Mouse (Mus musculus) forebrain, embryonic 10.5 days (tissue): ENCODE results near the gene Wnt9a. TPM values are rescaled to one million over a fixed set of nuclear protein-coding genes. Genes with fewer than 3 reads are reported as not detected.

Experiments used
- microRNA-seq: library from miRNA; unstranded; fragments of <30 nt; microRNA quantifications from one replicate; pipeline ENCODE4, GENCODE M21; 2017
- polyA plus RNA-seq: library from polyadenylated mRNA; unstranded; fragments of >200 nt; fragmentation: Nextera tagmentation; extraction: Ambion mirVana; gene quantifications from 2 replicates; pipeline ENCODE4 v1.2.1, GENCODE M21; 2016

Wnt9a gene
- polyA plus RNA-seq, 1 experiment from 2014 or later = 10.9 TPM

Small RNA genes within 50 kb of the gene (microRNA-seq; reads per million reads assigned to microRNA genes)
- gene Gm24756 = not detected

Other genes with a start within 250 kb of the Wnt9a start
- gene Obscn, start 170.5 kb upstream of the Wnt9a start, polyA plus RNA-seq = 0.01 TPM in 1 of 2 replicates, not detected in the other
- 5.2 and 6.1 TPM in 2 replicates for gene Iba57, start 143.2 kb upstream of the Wnt9a start, polyA plus RNA-seq
- gene Gjc2, start 123.7 kb upstream of the Wnt9a start, polyA plus RNA-seq = not detected in 2 replicates
- gene Guk1, start 114.7 kb upstream of the Wnt9a start, polyA plus RNA-seq = 129 and 135 TPM in 2 replicates
- gene Mrpl55, start 104.4 kb upstream of the Wnt9a start, polyA plus RNA-seq = 123 and 130 TPM in 2 replicates
- gene 2310033P09Rik, start 98.6 kb upstream of the Wnt9a start, polyA plus RNA-seq = 44.8 and 46.8 TPM in 2 replicates
- 613 and 629 TPM in 2 replicates for gene Arf1, start 78.7 kb upstream of the Wnt9a start, polyA plus RNA-seq
- 8.4 and 11.8 TPM in 2 replicates for gene Wnt3a, start 16.2 kb upstream of the Wnt9a start, polyA plus RNA-seq
- gene Prss38, start 68.7 kb downstream of the Wnt9a start, polyA plus RNA-seq = not detected in 2 replicates
- gene Jmjd4, start 143.1 kb downstream of the Wnt9a start, polyA plus RNA-seq = 19.7 and 20.9 TPM in 2 replicates
- gene Snap47, start 144.3 kb downstream of the Wnt9a start, polyA plus RNA-seq = 111 and 114 TPM in 2 replicates
- 8.9 and 9.3 TPM in 2 replicates for gene Zfp867, start 165.5 kb downstream of the Wnt9a start, polyA plus RNA-seq
- gene Zkscan17, start 219.8 kb downstream of the Wnt9a start, polyA plus RNA-seq = 43.1 and 44.2 TPM in 2 replicates
- 0.04 TPM in 1 of 2 replicates, not detected in the other for gene Nlrp3, start 234.6 kb downstream of the Wnt9a start, polyA plus RNA-seq